Mouse (Mus musculus) hindbrain, embryonic 13.5 days (tissue): ENCODE data around the gene Adcy5. TPM values are rescaled to one million over a fixed set of nuclear protein-coding genes. Genes with fewer than 3 reads are reported as not detected.

Experiments
- ATAC-seq: fragments of 200-750 bp; cut with Nextera tagmentation; 2 replicates; pipeline ENCODE4 v1.8.0; 2017; ENCODE audit warnings: moderate TSS enrichment; ENCODE audit not compliant: low FRiP score
- H3K27ac ChIP-seq: fragments of 300-500 bp; sonication (generic); 2 replicates; pipeline ENCODE4 v1.5.1; 2015; ENCODE audit warnings: inconsistent platforms, mild to moderate bottlenecking, moderate library complexity
- H3K27me3 ChIP-seq: fragments of 300-500 bp; sonication (generic); 2 replicates; pipeline ENCODE4 v1.6.1; 2015; ENCODE audit warnings: mild to moderate bottlenecking, inconsistent platforms
- H3K36me3 ChIP-seq: fragments of 300-500 bp; sonication (generic); 2 replicates; pipeline ENCODE4 v1.6.1; 2015; ENCODE audit warnings: mild to moderate bottlenecking, inconsistent platforms
- H3K4me1 ChIP-seq: fragments of 300-500 bp; sonication (generic); replicated peaks from 2 replicates; pipeline ENCODE4 v1.6.1; 2015; ENCODE audit warnings: inconsistent platforms
- H3K4me2 ChIP-seq: fragments of 300-500 bp; sonication (generic); 2 replicates; pipeline ENCODE4 v1.6.1; 2015; ENCODE audit warnings: inconsistent platforms, mild to moderate bottlenecking, moderate library complexity
- H3K4me3 ChIP-seq: fragments of 300-500 bp; sonication (generic); 2 replicates; pipeline ENCODE4 v1.5.1; 2015; ENCODE audit warnings: mild to moderate bottlenecking, inconsistent platforms
- H3K9ac ChIP-seq: fragments of 300-500 bp; sonication (generic); 2 replicates; pipeline ENCODE4 v1.6.1; 2015; ENCODE audit warnings: mild to moderate bottlenecking, inconsistent platforms
- H3K9me3 ChIP-seq: fragments of 300-500 bp; sonication (generic); 2 replicates; pipeline ENCODE4 v1.6.1; 2016; ENCODE audit warnings: inconsistent platforms
- WGBS: fragments of 180-500 bp; shearing (Covaris S2); methylation state at CpG from one replicate; pipeline ENCODE4 v1.1.7; 2015; 5-methylcytosine and 5-hydroxymethylcytosine counted together
- polyA plus RNA-seq: library from polyadenylated mRNA; unstranded; fragments of >200 nt; fragmentation: Nextera tagmentation; extraction: Ambion mirVana; gene quantifications from 2 replicates; pipeline ENCODE4 v1.2.1, GENCODE M21; 2015

Gene Adcy5
- polyA plus RNA-seq, 1 experiment from 2014 or later: 5.0 TPM

DNA sequence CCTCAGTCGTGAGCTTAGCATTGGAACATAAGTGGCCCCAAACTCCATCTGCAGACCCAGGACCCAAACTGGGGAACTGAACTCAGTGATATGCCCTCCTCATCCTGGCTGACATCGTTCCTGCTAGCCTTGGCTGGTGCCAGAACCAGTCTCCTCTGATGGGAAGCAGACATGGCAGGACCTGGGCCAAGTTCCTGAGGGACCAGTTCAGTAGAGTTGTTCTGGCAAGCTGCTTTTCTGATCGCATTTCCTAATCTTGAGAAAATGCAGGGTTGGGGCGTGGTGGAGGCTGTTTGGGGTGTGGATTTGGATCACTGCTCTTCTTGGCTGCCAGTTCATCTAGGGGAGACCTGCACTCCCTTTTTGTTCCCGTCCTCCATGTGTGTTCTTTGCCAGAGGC is 143.1 kb downstream of the Adcy5 start:
- no peak overlapping the region for H3K4me3 ChIP-seq
- no peaks in the 10 kb centered on the region for H3K9me3 ChIP-seq
- ATAC-seq: no peak
- no peak overlapping the region for H3K4me2 ChIP-seq
- 88% methylated on average over 5 of the region's 5 CpGs for WGBS
- no peak overlapping the region for H3K9ac ChIP-seq
- no peaks in the 10 kb centered on the region for H3K27me3 ChIP-seq
- H3K27ac ChIP-seq: no peak overlapping the region
- 0 out of 2 replicates have a peak, but pooled peaks cover 2% of the 10 kb centered on the region for H3K4me1 ChIP-seq
- peaks cover 69% of the 10 kb centered on the region for H3K36me3 ChIP-seq

DNA sequence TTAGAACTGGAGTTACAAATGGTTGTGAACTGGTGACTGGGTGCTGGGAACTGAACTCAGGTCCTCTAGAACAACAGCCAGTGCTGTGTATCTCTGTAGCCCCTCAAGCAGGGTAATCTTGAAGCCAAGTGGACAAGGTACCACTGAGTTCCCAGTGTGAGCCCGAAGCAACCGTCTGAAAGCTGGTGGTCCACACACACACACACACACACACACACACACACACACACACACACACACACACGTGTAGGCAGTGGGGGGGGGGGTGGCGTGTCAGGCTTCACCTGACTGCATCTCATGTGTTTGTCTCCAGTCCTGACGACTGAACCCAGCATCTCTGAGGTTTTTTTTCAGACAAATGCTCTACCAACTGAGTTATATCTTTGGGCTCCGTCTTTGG is 145.5 kb downstream of the Adcy5 start:
- H3K9me3 ChIP-seq: no peaks in the 10 kb centered on the region
- WGBS: 93% methylated on average over 6 of the region's 6 CpGs
- H3K36me3 ChIP-seq: peaks cover 68% of the 10 kb centered on the region
- H3K27me3 ChIP-seq: no peaks in the 10 kb centered on the region
- H3K4me2 ChIP-seq: no peak overlapping the region
- H3K9ac ChIP-seq: no peak overlapping the region
- 0 out of 2 replicates have a peak, but pooled peaks cover 2% of the 10 kb centered on the region for H3K4me1 ChIP-seq
- H3K4me3 ChIP-seq: no peak overlapping the region
- no peak for ATAC-seq
- H3K27ac ChIP-seq: no peak overlapping the region

DNA sequence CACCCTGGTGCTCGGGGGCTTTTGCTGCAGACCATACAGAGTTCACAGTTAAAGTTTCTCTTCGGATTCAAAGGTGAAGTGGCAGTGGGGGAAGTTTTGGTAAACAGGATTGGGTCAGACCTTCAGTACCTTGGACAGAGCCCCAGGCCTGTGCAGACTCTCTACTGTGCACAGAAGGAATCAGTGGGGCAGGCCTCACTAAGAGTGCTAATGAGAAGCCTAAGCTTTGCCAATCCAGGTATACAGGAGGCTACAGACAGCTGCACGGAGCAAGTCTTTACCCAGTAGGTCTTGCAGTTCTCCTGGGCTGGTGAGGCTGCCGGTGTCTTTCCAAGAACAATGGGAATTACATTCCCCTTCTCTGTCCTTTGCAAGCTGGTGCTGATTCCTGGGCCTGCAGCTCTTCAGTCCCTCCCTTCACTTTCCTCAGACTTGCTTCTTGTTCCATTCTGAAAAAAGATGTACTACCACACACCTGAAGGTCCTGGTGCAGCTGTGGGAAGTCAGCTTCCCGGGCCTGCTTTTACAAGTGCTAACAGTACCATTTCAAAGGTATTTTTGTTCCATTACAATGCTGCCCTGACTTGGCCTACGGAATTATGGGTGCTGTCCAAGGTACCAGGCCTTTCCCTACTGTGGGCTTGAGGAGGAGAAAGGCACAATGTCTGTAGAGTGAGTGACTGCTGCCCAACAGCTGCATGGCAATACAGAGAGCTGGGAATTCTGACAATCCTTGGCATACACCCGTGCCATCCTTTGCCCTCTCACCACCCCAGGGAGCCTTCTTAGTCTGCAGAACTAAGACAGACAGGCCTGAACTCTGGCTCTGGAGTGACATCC is 148.0 kb downstream of the Adcy5 start:
- Histone ChIP-seq H3K4me2 (no peak overlapping the region), H3K4me1 (no peaks in the 10 kb centered on the region), H3K36me3 (peaks cover 73% of the 10 kb centered on the region), H3K27ac (no peak overlapping the region), H3K27me3 (no peaks in the 10 kb centered on the region), H3K9ac (no peak overlapping the region), H3K4me3 (no peak overlapping the region), H3K9me3 (no peaks in the 10 kb centered on the region)
- 52% methylated on average over 7 of the region's 7 CpGs for WGBS
- ATAC-seq: no peak

DNA sequence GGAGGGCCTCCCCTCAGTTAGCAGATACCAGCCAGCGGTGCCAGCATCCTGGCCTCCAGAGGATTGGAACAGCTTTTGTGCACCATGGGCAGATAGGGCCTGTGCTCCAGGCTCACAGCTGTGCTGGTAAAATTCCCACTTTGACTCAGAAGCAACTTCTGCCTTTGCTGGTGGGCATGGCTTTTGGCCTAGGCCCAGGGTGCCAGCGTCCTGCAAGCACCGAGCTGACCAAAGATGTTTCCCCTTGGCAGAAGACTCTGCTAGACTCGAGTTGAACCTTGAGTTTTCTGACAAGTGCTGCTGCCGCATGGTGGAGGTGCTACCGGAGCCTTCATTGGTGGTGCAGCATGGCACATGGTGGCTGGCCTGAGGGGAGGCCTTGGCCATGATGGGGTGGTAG is 149.0 kb downstream of the Adcy5 start:
- Histone ChIP-seq H3K36me3 (peaks cover 64% of the 10 kb centered on the region), H3K27ac (no peak overlapping the region), H3K4me2 (no peak overlapping the region), H3K4me1 (no peaks in the 10 kb centered on the region), H3K9me3 (no peaks in the 10 kb centered on the region), H3K4me3 (no peak overlapping the region), H3K9ac (no peak overlapping the region), H3K27me3 (no peaks in the 10 kb centered on the region)
- WGBS: 93% methylated on average over 6 of the region's 6 CpGs
- no peak for ATAC-seq

DNA sequence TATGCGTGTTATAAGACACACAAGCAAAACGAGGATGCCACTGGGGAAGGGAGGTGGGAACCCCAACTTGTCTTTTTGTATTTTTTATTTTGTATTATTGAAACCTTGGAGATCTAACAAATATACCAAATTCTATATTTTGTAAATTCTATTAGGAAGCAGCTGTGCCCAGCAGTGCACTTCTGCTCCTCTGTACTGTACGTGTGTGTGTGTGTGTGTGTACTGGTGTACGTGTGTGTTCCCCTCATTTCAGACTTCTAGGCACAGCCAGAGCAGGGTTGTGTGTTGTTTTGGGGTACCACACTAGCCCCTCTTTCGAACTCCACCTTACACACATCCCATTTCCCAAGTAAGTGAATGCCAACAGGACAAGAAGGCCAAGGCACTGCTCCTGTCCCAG is 149.7 kb downstream of the Adcy5 start:
- Histone ChIP-seq H3K4me2 (no peak overlapping the region), H3K4me1 (no peaks in the 10 kb centered on the region), H3K27me3 (no peaks in the 10 kb centered on the region), H3K27ac (no peak overlapping the region), H3K9ac (no peak overlapping the region), H3K36me3 (peaks cover 57% of the 10 kb centered on the region), H3K4me3 (no peak overlapping the region), H3K9me3 (no peaks in the 10 kb centered on the region)
- ATAC-seq: no peak
- 97% methylated on average over 5 of the region's 5 CpGs for WGBS

DNA sequence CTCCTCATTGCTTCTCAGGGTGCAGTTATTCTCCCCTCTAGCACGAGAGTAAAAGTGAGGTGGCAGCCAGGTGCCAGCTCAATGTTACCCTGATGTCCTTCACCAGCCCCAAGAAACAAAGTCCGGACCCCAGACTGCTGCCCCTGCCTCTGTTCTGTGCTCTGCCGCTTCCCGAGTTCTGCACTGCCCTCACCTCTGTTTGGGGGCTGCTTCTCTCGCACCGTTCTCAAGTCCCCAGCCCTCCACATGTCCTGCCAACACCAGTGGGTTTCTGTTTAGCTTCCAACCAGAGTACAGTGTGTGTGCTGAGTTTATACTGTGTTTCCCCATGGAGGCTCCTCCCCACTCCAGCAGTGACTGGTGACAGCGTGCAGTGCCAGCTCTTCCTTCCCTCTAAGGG is 150.5 kb downstream of the Adcy5 start:
- Histone ChIP-seq H3K4me3 (no peak overlapping the region), H3K36me3 (peaks cover 50% of the 10 kb centered on the region), H3K4me2 (no peak overlapping the region), H3K9me3 (no peaks in the 10 kb centered on the region), H3K4me1 (no peaks in the 10 kb centered on the region), H3K27ac (no peak overlapping the region), H3K27me3 (no peaks in the 10 kb centered on the region), H3K9ac (no peak overlapping the region)
- WGBS: 94% methylated on average over 7 of the region's 7 CpGs
- no peak for ATAC-seq

DNA sequence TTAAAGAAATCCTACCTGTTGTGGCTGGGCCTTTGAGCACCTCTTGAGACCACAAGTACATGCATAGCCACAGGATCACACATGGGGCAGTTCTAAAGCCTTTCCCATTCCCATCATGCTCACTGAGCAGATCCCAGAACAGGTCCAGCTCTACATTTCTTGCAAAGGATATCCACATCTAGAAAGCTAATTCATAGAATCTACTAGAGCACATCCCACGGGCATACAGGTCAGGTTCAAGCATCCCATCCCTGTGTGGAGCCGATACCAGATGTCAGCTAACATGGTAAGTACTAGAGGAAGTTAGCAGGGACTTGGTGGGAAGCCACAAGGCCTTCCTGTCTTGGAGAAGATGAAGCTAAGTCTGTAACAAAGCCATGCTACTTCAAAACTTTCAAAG is 152.0 kb downstream of the Adcy5 start:
- WGBS: 85% methylated on average over 2 of the region's 2 CpGs
- Histone ChIP-seq H3K36me3 (peaks cover 48% of the 10 kb centered on the region), H3K27me3 (no peaks in the 10 kb centered on the region), H3K9me3 (no peaks in the 10 kb centered on the region), H3K4me1 (peaks cover 4% of the 10 kb centered on the region), H3K27ac (no peak overlapping the region), H3K9ac (no peak overlapping the region), H3K4me2 (no peak overlapping the region), H3K4me3 (no peak overlapping the region)
- ATAC-seq: no peak

DNA sequence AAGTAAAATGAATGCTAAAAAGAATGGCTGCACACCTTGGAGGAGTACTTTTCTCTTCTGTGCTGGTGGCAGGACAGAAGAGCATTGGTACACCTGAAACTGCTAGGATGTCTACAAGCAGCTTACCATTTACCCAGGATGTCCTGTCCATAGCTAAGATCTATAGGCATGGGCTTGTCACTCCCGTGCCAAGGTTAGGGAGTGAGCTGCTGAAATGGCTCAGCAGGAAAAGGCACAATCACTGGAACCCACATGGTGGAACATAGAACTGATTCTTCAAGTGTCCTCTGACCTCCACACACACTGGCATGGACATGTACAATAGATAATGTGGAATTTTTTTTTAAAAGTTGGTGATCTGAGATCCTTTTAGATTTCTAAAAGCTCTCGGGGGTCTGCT is 152.7 kb downstream of the Adcy5 start:
- no peaks in the 10 kb centered on the region for H3K9me3 ChIP-seq
- no peaks in the 10 kb centered on the region for H3K27me3 ChIP-seq
- no peak overlapping the region for H3K4me2 ChIP-seq
- no peak overlapping the region for H3K4me3 ChIP-seq
- no peak for ATAC-seq
- no peak overlapping the region for H3K9ac ChIP-seq
- peaks cover 10% of the 10 kb centered on the region for H3K4me1 ChIP-seq
- H3K36me3 ChIP-seq: peaks cover 41% of the 10 kb centered on the region
- no peak overlapping the region for H3K27ac ChIP-seq
- WGBS: 89% methylated on average over 2 of the region's 2 CpGs

DNA sequence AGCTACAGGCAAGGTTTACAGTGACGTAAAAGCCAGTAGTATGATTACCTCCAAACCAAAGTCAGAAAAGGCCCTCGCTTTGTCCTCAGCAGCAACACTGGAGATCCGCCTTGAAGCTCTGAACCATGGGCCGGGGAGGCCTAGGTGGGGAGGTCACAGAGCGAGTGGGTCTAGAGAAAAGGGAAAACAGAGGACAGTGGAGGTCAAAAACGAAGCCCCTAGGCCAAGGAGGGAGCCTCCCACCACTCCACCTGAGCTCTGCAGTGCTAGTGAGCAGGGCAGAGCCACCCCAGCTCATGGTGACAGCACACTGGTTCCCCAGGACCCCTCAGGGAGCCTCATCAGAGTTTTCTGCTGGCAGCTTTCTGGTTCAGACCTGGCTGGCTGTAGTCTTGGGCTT is 153.3 kb downstream of the Adcy5 start:
- H3K4me1 ChIP-seq: peaks cover 10% of the 10 kb centered on the region
- H3K27me3 ChIP-seq: no peaks in the 10 kb centered on the region
- H3K4me3 ChIP-seq: no peak overlapping the region
- no peak overlapping the region for H3K27ac ChIP-seq
- no peak overlapping the region for H3K4me2 ChIP-seq
- no peaks in the 10 kb centered on the region for H3K9me3 ChIP-seq
- ATAC-seq: no peak
- peaks cover 37% of the 10 kb centered on the region for H3K36me3 ChIP-seq
- H3K9ac ChIP-seq: no peak overlapping the region
- WGBS: 90% methylated on average over 6 of the region's 6 CpGs

DNA sequence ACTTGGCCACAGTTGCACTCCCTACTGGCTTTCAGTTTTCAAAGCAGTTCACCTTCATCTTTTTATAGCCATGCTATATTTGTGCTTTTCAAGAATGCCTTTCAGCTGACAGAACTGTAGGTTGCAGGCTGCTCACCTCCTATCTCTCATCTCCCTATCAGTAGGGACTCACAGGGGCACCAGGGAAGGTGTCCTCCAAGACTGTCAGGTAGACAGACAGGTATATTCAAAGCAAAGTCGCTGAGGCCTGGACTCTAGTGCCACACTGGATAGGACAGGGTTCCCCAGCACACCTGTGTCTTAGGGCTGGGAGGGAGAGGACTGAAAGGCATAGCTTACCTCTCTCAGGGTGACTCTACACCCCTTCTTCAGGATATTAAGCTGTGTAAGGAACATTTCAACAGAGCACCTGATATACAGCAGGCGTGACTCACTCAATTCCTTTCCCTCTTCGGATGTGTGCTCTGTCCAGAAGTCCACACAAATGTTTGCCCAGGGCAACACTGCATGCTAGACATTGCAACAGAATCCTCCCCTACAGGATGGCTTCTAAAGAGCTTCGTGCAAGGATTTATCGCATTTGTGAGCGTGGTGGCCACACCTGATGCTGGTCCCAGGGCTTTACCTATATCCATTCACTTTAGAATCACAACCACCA is 153.9 kb downstream of the Adcy5 start:
- Histone ChIP-seq H3K27me3 (no peaks in the 10 kb centered on the region), H3K4me1 (peaks cover 10% of the 10 kb centered on the region), H3K9me3 (no peaks in the 10 kb centered on the region), H3K27ac (no peak overlapping the region), H3K4me2 (no peak overlapping the region), H3K9ac (no peak overlapping the region), H3K4me3 (no peak overlapping the region), H3K36me3 (peaks cover 35% of the 10 kb centered on the region)
- ATAC-seq: no peak
- 95% methylated on average over 6 of the region's 6 CpGs for WGBS

DNA sequence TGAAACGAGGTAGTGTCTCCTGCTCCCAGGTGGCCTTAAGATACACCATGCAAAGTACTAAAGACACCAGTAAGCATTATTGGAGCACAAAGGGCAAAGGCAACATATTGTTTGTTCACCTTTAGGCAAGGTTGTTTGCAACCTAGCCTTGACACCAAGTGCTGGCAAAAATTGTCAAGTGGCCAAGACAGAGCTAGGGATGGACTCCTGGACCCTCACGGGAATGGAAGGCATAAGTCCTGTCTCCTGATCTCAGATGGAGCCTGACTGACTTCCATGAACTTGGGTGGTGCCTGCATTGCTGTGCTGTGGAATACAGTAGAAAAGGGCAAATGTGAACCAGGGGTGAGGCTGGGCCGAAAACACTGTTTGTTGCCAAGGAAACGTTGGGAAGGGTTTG is 155.0 kb downstream of the Adcy5 start:
- no peaks in the 10 kb centered on the region for H3K27me3 ChIP-seq
- H3K9me3 ChIP-seq: no peaks in the 10 kb centered on the region
- H3K4me3 ChIP-seq: no peak overlapping the region
- no peak overlapping the region for H3K9ac ChIP-seq
- no peak for ATAC-seq
- H3K36me3 ChIP-seq: peaks cover 32% of the 10 kb centered on the region
- peaks cover 10% of the 10 kb centered on the region for H3K4me1 ChIP-seq
- no peak overlapping the region for H3K4me2 ChIP-seq
- H3K27ac ChIP-seq: no peak overlapping the region
- 86% methylated on average over 4 of the region's 4 CpGs for WGBS

DNA sequence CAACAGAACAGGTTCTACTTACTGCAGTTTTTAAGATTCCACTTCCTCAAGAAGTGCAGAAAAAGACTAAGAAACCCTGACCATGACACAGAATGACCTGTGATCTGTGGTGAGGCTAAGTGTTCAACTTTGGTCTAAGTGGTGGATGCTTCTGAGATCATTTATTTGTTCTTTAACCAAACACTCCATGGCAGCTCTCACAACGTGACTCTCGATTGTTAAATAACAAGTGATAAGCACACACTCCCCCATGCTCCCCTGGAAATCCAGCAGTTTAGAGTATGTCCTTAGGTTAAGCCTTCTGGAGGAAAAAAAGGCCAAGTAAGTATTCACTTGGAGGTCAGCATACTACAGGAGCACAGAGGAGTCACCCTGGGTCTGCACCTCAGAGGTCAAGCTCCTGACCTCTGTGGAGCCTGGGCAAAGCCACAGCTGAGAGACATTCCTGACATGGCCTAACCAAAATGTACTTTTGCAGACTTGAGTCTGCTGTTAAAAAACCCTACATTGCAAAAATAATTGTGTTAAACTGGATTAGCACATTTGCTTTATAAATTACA is 156.0 kb downstream of the Adcy5 start:
- no peaks in the 10 kb centered on the region for H3K9me3 ChIP-seq
- no peak overlapping the region for H3K27ac ChIP-seq
- 56% methylated on average over 2 of the region's 2 CpGs for WGBS

More for the DNA sequence above, 156.0 kb downstream of the Adcy5 start:
- H3K27me3 ChIP-seq: no peaks in the 10 kb centered on the region
- no peak for ATAC-seq
- H3K9ac ChIP-seq: no peak overlapping the region
- H3K4me2 ChIP-seq: no peak overlapping the region
- H3K4me1 ChIP-seq: peaks cover 10% of the 10 kb centered on the region
- H3K4me3 ChIP-seq: no peak overlapping the region
- peaks cover 29% of the 10 kb centered on the region for H3K36me3 ChIP-seq
